Mouse (Mus musculus): ENCODE results near the gene Ankef1.

The Ankef1 gene

DNA sequence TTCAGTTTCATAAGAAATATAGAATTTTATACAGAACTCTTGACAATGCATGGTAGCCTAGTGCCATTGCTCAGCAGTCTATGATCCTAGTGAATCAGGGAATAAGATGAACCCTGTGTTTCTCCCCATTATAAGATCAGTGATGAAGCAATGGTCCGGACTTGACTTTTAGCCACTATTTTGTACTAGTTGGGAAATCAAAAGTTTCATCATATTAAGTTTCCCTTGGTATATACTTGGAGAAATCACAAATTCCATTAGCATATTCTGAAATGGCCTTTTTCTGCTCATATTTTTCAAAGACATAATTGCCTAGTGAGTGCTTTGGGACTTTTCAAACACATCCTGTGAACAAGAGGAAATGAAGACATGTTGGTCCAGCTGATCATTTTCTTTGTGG lies at the start of gene Ankef1:
Ankef1 (plus strand) TSS at position 260 of the 400 bp plus-strand sequence.
- no peak for DNase-seq (ENCODE audit: low spot score in 2 of 2)

DNA sequence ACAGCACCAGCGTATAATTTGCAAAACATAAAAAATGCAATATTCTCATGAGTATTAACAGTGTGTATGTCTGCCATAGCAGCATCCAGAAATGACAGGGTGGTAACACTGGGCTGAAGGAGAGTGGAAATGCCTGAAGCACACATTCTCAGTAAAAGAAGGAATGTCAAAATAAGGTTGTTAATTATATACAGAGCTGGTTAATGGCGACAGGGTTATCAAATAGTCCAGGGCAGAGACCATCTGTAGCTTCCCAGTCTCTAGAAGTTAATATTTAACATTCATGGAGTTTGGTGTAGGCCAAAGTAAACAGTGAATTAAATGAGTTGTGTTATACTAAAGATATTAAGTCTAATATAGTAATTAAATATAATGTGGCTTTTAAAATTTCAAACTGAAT lies 45.2 kb upstream of the Ankef1 start:
- no peak for DNase-seq (ENCODE audit: low spot score in 2 of 2)

GRCm38 (mm10) chr2:136456875-136457274 lies 44.8 kb upstream of the Ankef1 start:
- DNase-seq (ENCODE audit: low spot score in 2 of 2), result no peak

GRCm38 (mm10) chr2:136477656-136478055 lies 24.1 kb upstream of the Ankef1 start:
- DNase-seq (ENCODE audit: low spot score in 2 of 2), result no peak

DNA sequence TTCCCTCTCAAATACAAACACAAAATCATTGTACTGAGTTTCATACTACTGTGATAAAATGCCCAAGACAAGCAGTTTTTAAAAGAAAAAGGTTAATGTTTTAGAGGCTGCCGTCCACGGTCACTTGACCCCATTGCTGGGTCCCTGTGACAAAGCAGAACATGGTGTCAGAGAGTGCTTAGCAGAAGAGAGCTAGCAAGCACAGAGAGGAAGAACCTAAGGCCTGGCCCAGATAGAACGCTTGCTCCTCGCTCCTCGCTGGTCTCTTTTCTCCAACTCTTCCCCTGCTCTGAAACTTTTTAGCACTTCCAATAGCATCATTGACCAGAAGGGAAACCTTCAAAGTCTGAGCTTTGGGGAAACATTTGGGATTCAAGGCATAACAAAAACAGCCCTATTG lies 19.4 kb upstream of the Ankef1 start:
- no peak for DNase-seq (ENCODE audit: low spot score in 2 of 2)

- DNase-seq (ENCODE audit: low spot score in 2 of 2), result no peak
These were observed 18.7 kb upstream of the Ankef1 start for GRCm38 (mm10) chr2:136483058-136483457.

- DNase-seq (ENCODE audit: low spot score in 2 of 2), result no peak
These were observed 16.8 kb upstream of the Ankef1 start for GRCm38 (mm10) chr2:136484955-136485354.

- DNase-seq (ENCODE audit: low spot score in 2 of 2), result no peak
These were observed 16.3 kb upstream of the Ankef1 start for GRCm38 (mm10) chr2:136485401-136485800.

- peak; percentile 25 to 45 for DNase-seq (ENCODE audit: low spot score in 2 of 2)
These were observed 15.7 kb upstream of the Ankef1 start for GRCm38 (mm10) chr2:136485815-136486619.

DNA sequence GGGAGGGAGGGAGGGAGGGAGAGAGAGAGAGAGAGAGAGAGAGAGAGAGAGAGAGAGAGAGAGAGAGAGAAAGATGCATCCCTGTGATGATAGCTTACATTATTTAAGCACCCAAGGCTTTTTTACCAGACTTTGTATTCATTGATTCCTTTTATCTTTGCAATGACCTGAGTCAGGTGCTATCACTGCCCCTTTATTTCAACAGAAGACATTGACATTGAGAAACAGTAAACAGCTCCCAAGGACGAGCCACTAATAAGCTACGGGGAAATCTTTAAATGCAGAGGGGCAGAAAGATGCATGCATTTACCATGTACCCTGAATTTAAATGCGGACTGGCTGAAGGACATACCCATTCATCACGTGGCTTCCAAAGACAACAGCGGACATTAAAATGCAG lies 14.7 kb upstream of the Ankef1 start:
- no peak for DNase-seq (ENCODE audit: low spot score in 2 of 2)

DNA sequence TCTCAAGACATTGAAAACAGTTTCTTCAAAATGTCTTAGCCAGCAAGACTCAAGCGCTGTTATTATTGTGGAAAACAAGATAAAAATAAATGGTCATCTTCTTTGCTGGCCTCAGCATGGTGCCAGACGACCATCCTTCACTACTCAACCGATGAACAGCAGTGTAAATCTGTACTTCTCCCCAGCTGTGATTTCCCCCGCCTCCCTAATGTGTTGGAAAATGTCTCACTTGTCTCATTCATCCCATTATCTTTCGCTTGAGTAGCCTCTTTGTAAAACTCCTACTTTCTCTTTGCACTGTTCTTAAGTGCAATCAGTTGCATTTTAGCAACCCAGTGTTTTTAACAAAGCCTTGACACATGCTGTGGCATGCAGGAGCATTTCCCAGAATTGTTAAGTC lies 9.4 kb downstream of the Ankef1 start:
- no peak for DNase-seq (ENCODE audit: low spot score in 2 of 2)

GRCm38 (mm10) chr2:136511756-136512155 lies 10.0 kb downstream of the Ankef1 start:
- DNase-seq (ENCODE audit: low spot score in 2 of 2), result no peak

DNA sequence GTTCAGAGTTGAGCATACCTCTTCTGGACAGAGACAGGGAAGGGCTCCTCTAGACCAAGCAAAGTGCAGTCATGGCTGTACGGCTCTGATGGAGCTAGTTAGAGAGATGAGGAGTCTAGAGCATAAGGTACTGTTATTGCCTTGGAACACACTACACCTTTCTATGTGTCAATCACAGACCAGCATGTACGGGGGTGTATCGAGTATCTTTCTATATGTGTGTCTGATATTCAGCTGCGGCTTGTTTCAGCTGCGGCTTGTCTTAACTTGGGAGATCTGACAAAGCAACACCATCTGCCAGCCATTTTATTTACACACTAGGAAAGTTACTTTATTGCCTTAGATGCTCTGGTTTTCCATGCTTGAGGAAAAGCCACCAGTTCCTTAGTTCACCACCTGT lies 11.1 kb downstream of the Ankef1 start:
- DNase-seq (ENCODE audit: low spot score in 2 of 2), result no peak

DNA sequence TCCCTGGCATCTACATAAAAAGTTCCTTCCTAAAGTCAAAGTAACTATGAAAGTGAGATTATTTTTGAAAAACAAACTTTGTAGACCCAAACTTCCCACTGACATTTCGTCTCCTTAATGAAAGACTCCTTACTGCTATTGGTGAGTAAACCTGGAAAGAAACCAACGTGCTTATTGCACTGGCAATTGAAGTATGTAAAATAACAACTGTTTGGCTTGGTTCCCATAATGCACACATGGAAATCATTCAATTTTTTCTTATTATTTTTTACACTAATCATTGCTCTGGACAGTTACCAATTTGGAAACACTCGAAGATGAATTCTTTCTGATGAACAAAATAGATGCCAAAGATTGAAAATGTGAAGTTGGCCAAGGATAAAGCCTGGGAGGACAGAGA lies 12.1 kb downstream of the Ankef1 start:
- DNase-seq (ENCODE audit: low spot score in 2 of 2), result no peak

- no peak for DNase-seq (ENCODE audit: low spot score in 2 of 2)
These were observed 13.8 kb downstream of the Ankef1 start for GRCm38 (mm10) chr2:136515501-136515900.

GRCm38 (mm10) chr2:136528937-136529336 lies 27.2 kb downstream of the Ankef1 start:
- no peak for DNase-seq (ENCODE audit: low spot score in 2 of 2)

- peak; percentile 61 to 74 for DNase-seq (ENCODE audit: low spot score in 2 of 2)
These were observed 30.3 kb downstream of the Ankef1 start for GRCm38 (mm10) chr2:136532033-136532432.

DNA sequence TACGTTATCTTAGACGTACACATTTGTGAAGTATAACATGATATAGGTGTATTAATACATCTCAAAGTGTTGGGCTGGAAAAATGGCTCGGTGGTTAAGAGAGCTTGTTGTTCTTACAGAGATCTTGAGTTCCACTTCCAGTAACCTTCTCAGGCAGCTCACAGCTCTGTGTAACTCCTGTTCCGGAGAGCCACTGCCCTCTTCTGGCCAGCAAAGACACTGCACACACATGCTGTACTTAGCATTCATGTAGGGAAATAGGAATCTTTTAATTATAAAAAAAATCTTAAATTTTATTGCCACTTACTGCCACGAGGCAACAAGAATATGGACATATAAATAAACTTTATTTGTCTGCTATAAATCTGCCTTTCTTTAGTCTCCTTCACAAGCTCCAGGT lies 56.3 kb downstream of the Ankef1 start:
- no peak for DNase-seq (ENCODE audit: low spot score in 2 of 2)

GRCm38 (mm10) chr2:136562336-136562735 lies 60.6 kb downstream of the Ankef1 start:
- DNase-seq (ENCODE audit: low spot score in 2 of 2), result no peak

DNA sequence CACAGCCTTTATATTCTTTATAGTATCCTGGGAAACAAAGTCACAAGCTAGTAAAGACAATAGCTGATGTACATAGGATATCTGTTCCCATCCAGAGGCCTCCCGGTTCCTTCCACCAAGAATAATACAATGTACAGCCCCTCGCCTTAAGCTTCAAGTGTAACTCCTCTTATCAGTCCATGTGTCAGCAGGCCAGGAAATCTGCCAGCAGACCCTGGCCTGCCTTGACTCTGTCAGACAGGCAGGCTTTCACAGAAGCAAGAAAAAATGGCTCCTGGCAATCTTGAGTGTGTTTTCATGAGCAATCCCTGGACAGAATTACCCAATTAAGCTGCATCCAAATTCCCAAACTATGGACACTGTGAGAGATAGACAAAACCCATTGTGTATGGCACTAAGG lies 69.1 kb downstream of the Ankef1 start:
- DNase-seq (ENCODE audit: low spot score in 2 of 2), result no peak

DNA sequence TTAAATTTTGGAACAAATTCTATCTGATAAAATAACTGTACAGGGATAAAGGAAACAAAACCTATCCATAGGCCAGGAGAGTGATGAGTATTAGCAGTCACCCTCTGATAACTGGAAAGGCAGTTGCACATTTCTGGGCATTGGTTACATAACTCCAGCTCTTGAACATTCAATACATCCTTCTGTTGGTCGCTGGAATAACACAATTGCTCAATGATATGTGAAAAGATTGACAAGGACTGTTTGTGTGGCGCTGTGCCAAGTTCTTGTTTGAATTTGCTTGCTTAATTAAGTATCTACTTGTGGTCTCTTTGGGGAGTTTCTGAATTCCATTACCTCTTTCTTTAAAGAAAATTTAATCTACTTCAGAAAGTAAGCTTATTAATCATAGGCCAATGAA lies 81.1 kb downstream of the Ankef1 start:
- no peak for DNase-seq (ENCODE audit: low spot score in 2 of 2)

- no peak for DNase-seq (ENCODE audit: low spot score in 2 of 2)
These were observed 87.1 kb downstream of the Ankef1 start for GRCm38 (mm10) chr2:136588811-136589210.

- DNase-seq (ENCODE audit: low spot score in 2 of 2), result peak in 1 of 2 experiments; percentile 25
These were observed 94.7 kb downstream of the Ankef1 start for GRCm38 (mm10) chr2:136596451-136596850.

DNA sequence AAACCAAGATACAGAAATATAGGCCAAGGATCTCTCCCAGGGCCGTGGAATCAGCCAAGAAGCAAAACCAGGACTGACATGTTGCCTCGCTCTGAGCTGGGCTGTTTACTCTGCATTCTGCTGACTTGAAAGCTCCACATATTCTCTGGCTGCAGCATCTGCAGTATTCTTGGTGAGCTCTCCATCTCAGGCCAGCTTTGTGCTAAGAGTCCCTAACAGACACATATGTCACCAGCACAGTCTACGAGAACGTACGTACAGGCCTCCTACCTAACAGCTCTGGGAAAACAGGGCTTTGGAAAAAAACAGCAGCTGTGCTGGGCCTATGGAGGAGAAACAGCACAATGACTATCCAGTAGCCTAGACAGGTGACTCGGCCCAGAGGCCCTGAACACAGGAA lies 97.0 kb downstream of the Ankef1 start:
- DNase-seq (ENCODE audit: low spot score in 2 of 2), result no peak
